Mouse (Mus musculus) lung, adult 2 months (tissue): ENCODE measurements around the gene Fbxo46.

Experiments used
- CTCF ChIP-seq: fragments of 200-500 bp; IDR thresholded peaks from 2 replicates; pipeline ENCODE4 v1.5.1; 2011; ENCODE audit warnings: mild to moderate bottlenecking, low read length, control low read depth; ENCODE audit not compliant: insufficient read depth
- POLR2A ChIP-seq: fragments of 200-500 bp; IDR thresholded peaks from 2 replicates; pipeline ENCODE4 v1.6.1; 2011; ENCODE audit warnings: low read depth, mild to moderate bottlenecking, control low read depth, low read length, borderline replicate concordance; ENCODE audit errors: extremely low read depth

- TF ChIP-seq POLR2A (no peak), CTCF (no peak)
These were observed 43.1 kb upstream of the Fbxo46 start for GRCm38 (mm10) chr7:19076586-19076991.
